In genomic region chr2:18587746-18588231, GRCm38 (mm10) we compare ENCODE assay signal across 8 mouse cellular contexts.
DNase-seq lines count a peak whose midpoint lies in the region; ATAC-seq and TF ChIP-seq lines count a peak whose summit lies in the region.

No protein-coding gene starts in this region.

- DNase-seq in heart, postnatal 4 days = peak; percentile 14
- peak; percentile 45 for DNase-seq in liver
- DNase-seq in cerebellum, adult 9-11 months = no peak
- no peak for DNase-seq in frontal cortex, postnatal 36 days (ENCODE audit: low spot score in 2 of 2)

- no peak for ATAC-seq in megakaryocyte, adult 5-6 weeks (ENCODE audit: poor library complexity, severe bottlenecking)
- ATAC-seq in neural tube, embryonic 14.5 days (ENCODE audit: low read depth) = no peak

- H3K9ac ChIP-seq in neural tube, embryonic 14.5 days (replicated peaks; ENCODE audit: low read depth, low read length) = peak overlapping the region; percentile 54

- peak overlapping the region; percentile 92 for H3K4me3 ChIP-seq in megakaryocyte, embryonic 14.5 days (replicated peaks)
- peak overlapping the region; percentile 89 for H3K4me3 ChIP-seq in cortical plate, adult 2 months (ENCODE audit: insufficient read depth, low read length)
- peak overlapping the region; percentile 55 for H3K4me3 ChIP-seq in neural tube, embryonic 14.5 days (ENCODE audit: low read depth, low read length)

- no peak for TF ChIP-seq CTCF in cortical plate, adult 2 months (IDR thresholded peaks at IDR 0.05; ENCODE audit: extremely low read depth, insufficient read depth, low read length)

- H3K9me3 ChIP-seq in megakaryocyte, embryonic 14.5 days = no peaks in the 10 kb centered on the region
- no peaks in the 10 kb centered on the region for H3K9me3 ChIP-seq in neural tube, embryonic 14.5 days (ENCODE audit: control insufficient read depth, low read length)

- H3K27ac ChIP-seq in cortical plate, adult 2 months (ENCODE audit: insufficient read depth, low read length) = no peak overlapping the region
- no peak overlapping the region for H3K27ac ChIP-seq in neural tube, embryonic 14.5 days (ENCODE audit: low read depth, low read length)

- no peak for TF ChIP-seq POLR2A in cortical plate, adult 2 months (IDR thresholded peaks at IDR 0.05; ENCODE audit: extremely low read depth, insufficient read depth, low read length)

- no peaks in the 10 kb centered on the region for H3K36me3 ChIP-seq in megakaryocyte, embryonic 14.5 days (replicated peaks; ENCODE audit: low read length)
- H3K36me3 ChIP-seq in neural tube, embryonic 14.5 days (ENCODE audit: control insufficient read depth, insufficient read depth, low read length) = no peaks in the 10 kb centered on the region

- 0% methylated on average over 16 of the region's 16 CpGs for WGBS in neural tube, embryonic 14.5 days

- H3K27me3 ChIP-seq in megakaryocyte, embryonic 14.5 days (replicated peaks) = no peaks in the 10 kb centered on the region
- H3K27me3 ChIP-seq in neural tube, embryonic 14.5 days (ENCODE audit: control insufficient read depth, insufficient read depth, low read length) = no peaks in the 10 kb centered on the region

- H3K4me1 ChIP-seq in megakaryocyte, embryonic 14.5 days = peaks cover 23% of the 10 kb centered on the region
- H3K4me1 ChIP-seq in cortical plate, adult 2 months (ENCODE audit: control insufficient read depth, insufficient read depth, low read length) = no peaks in the 10 kb centered on the region
- no peaks in the 10 kb centered on the region for H3K4me1 ChIP-seq in neural tube, embryonic 14.5 days (ENCODE audit: control insufficient read depth, insufficient read depth, low read length)

- peak overlapping the region; percentile 67 for H3K4me2 ChIP-seq in neural tube, embryonic 14.5 days (ENCODE audit: low read depth, low read length)

Comparison
In these comparisons a context has a peak if more than half of its experiments do, and no peak if none do; other contexts are left out.
1. DNase-seq: peak in heart, postnatal 4 days (single experiment) and liver (single experiment); none in cerebellum, adult 9-11 months (single experiment) and frontal cortex, postnatal 36 days (0 of 2).
2. Peak in every context shown above with its lines, with median percentiles within 50 percentile points of each other: H3K4me3 ChIP-seq.